Mouse (Mus musculus): ENCODE data around the gene Wrnip1. TPM values are rescaled to one million over a fixed set of nuclear protein-coding genes. Genes with fewer than 3 reads are reported as not detected.
"Not testable (repeated sequence)": the region's sequence is repeated elsewhere in the genome, so short reads cannot be mapped to it uniquely, and the experiment has no call there.

The Wrnip1 gene
- polyA plus RNA-seq, 1 experiment, result 42.1 TPM

DNA sequence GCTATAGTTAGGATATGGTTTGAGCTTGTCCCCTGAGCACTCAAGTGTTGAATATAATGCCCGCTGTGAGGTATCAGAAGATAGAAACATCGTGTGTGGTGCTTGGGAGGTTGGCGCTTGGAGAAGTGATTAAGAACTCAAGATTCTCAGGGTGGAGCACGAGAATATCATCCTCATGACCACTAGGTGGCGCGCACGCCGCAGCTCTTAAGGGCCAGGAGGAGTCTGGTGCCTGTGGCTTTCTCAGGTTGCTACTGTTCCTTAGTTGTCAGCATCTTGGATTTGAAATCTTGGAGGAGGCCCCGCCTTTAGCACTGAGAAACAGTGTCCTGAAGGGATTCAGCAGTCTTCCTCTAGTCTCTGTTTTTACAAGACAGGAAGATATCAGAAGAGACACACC is 64.6 kb downstream of the Wrnip1 start:
- Histone ChIP-seq H3K79me2 (ENCODE audit: control insufficient read depth, insufficient read depth) (no peaks in the 10 kb centered on the region), H3K4me3 (ENCODE audit: insufficient read depth, poor library complexity, severe bottlenecking) (no peak overlapping the region), H3K27me3 (ENCODE audit: control insufficient read depth, insufficient read depth, insufficient read length) (no peaks in the 10 kb centered on the region), H3K36me3 (ENCODE audit: control insufficient read depth, insufficient read depth) (no peaks in the 10 kb centered on the region), H3K79me3 (ENCODE audit: low read depth) (no peaks in the 10 kb centered on the region), H3ac (ENCODE audit: control insufficient read depth, insufficient read length, low read depth) (no peak overlapping the region)
- TF ChIP-seq MYOG (IDR thresholded peaks at IDR 0.05; ENCODE audit: control insufficient read depth, extremely low read depth, insufficient read length) (no peak), CTCF (IDR thresholded peaks at IDR 0.05; ENCODE audit: control insufficient read depth, insufficient read depth, insufficient read length) (peak; percentile 75)

DNA sequence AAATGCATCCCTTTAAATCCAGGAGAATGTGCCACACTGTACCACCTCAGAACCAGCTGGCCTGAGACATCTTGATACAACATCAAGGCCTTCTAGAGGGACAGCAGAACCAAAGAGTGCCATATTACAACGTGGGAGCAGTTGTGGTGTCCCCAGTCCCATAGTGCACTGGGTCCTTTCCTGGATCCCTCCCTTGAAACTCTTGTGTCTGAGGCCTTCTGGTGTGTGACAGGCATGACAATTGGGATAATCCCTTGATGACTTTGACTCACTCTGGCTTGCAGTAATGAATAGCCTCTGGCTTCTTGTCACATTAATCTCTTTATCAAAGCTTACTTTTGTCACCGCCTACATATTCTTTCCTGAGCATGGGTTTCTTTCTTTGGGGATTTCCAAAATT is 65.2 kb downstream of the Wrnip1 start:
- no peaks in the 10 kb centered on the region for H3K79me2 ChIP-seq (ENCODE audit: control insufficient read depth, insufficient read depth)
- H3K36me3 ChIP-seq (ENCODE audit: control insufficient read depth, insufficient read depth), result no peaks in the 10 kb centered on the region
- H3K4me3 ChIP-seq (ENCODE audit: insufficient read depth, poor library complexity, severe bottlenecking), result no peak overlapping the region
- no peak overlapping the region for H3ac ChIP-seq (ENCODE audit: control insufficient read depth, insufficient read length, low read depth)
- TF ChIP-seq MYOG (IDR thresholded peaks at IDR 0.05; ENCODE audit: control insufficient read depth, extremely low read depth, insufficient read length), result no peak
- H3K79me3 ChIP-seq (ENCODE audit: low read depth), result no peaks in the 10 kb centered on the region
- no peaks in the 10 kb centered on the region for H3K27me3 ChIP-seq (ENCODE audit: control insufficient read depth, insufficient read depth, insufficient read length)

DNA sequence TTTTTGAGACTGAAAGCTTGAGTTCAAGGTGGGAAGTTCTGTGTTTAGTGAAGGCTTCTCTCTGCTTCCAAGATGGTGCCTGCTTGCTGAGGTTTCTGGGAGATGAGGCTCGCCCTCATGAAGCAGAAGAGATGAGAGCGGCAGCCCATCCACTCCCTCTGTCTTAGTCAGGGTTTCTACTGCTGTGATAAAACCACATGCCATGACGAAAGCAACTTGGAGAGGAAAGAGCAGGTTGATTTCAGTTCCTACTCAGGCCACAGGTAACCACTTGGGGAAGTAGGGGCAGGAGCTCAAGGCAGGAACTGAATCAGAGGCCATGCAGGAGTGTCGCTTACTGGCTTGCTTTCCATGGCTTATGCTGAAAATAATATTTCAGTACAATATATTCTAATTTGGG is 66.4 kb downstream of the Wrnip1 start:
- H3K79me3 ChIP-seq (ENCODE audit: low read depth); H3ac ChIP-seq (ENCODE audit: control insufficient read depth, insufficient read length, low read depth); H3K79me2 ChIP-seq (ENCODE audit: control insufficient read depth, insufficient read depth); H3K36me3 ChIP-seq (ENCODE audit: control insufficient read depth, insufficient read depth); H3K4me3 ChIP-seq (ENCODE audit: insufficient read depth, poor library complexity, severe bottlenecking); H3K27me3 ChIP-seq (ENCODE audit: control insufficient read depth, insufficient read depth, insufficient read length): not testable (repeated sequence)

GRCm38 (mm10) chr13:32868843-32869242 is 67.0 kb downstream of the Wrnip1 start:
- Histone ChIP-seq H3K4me3 (ENCODE audit: insufficient read depth, poor library complexity, severe bottlenecking) (no peak overlapping the region), H3K36me3 (ENCODE audit: control insufficient read depth, insufficient read depth) (no peaks in the 10 kb centered on the region), H3K79me3 (ENCODE audit: low read depth) (no peaks in the 10 kb centered on the region), H3K27me3 (ENCODE audit: control insufficient read depth, insufficient read depth, insufficient read length) (no peaks in the 10 kb centered on the region), H3ac (ENCODE audit: control insufficient read depth, insufficient read length, low read depth) (no peak overlapping the region), H3K79me2 (ENCODE audit: control insufficient read depth, insufficient read depth) (no peaks in the 10 kb centered on the region)
- TF ChIP-seq CTCF (IDR thresholded peaks at IDR 0.05; ENCODE audit: control insufficient read depth, insufficient read depth, insufficient read length) (no peak), CEBPB (IDR thresholded peaks at IDR 0.05; ENCODE audit: low read depth) (no peak), MYOG (IDR thresholded peaks at IDR 0.05; ENCODE audit: control insufficient read depth, extremely low read depth, insufficient read length) (no peak)

Other genes with a start within 250 kb of the Wrnip1 start
- 15.0 TPM for gene Mylk4, start 18.1 kb upstream of the Wrnip1 start, polyA plus RNA-seq (2012; fragmentation: generic; extraction: Trizol)
- not detected for gene D930007J09Rik, start 811 bp downstream of the Wrnip1 start, polyA plus RNA-seq (2012; fragmentation: generic; extraction: Trizol)
- gene Serpinb1a, start 49.1 kb downstream of the Wrnip1 start, polyA plus RNA-seq (2012; fragmentation: generic; extraction: Trizol), result 5.7 TPM
- gene Serpinb1c, start 96.2 kb downstream of the Wrnip1 start, polyA plus RNA-seq (2012; fragmentation: generic; extraction: Trizol), result 0.04 TPM
- gene Serpinb6b, start 163.2 kb downstream of the Wrnip1 start, polyA plus RNA-seq (2012; fragmentation: generic; extraction: Trizol), result 1.0 TPM
- 4.0 TPM for gene Serpinb9, start 201.2 kb downstream of the Wrnip1 start, polyA plus RNA-seq (2012; fragmentation: generic; extraction: Trizol)
- gene Serpinb9b, start 225.4 kb downstream of the Wrnip1 start, polyA plus RNA-seq (2012; fragmentation: generic; extraction: Trizol), result 1.1 TPM

All from C2C12 (cell line).